Mouse (Mus musculus) CD4-positive, CD25-positive, alpha-beta regulatory T cell, adult 2 months (primary cell): ENCODE results near the gene Ralgapa1.

Experiments
- DNase-seq: peaks from one replicate; pipeline ENCODE4 v3.0.0-alpha.2; 2012; ENCODE audit warnings: low read depth, low spot score

Gene Ralgapa1

GRCm38 (mm10) chr12:55820661-55821314, at the start of gene Ralgapa1:
Gene Ralgapa1 (minus strand): TSS chr12:55821167.
- peak; percentile 99 for DNase-seq

- no peak for DNase-seq
These were observed 48.8 kb upstream of the Ralgapa1 start for GRCm38 (mm10) chr12:55869622-55870322.

- no peak for DNase-seq
These were observed 46.8 kb upstream of the Ralgapa1 start for GRCm38 (mm10) chr12:55867738-55868137.

- no peak for DNase-seq
These were observed 39.7 kb upstream of the Ralgapa1 start for GRCm38 (mm10) chr12:55860631-55861030.

GRCm38 (mm10) chr12:55859409-55860349, 38.7 kb upstream of the Ralgapa1 start:
- no peak for DNase-seq

- no peak for DNase-seq
These were observed 29.7 kb upstream of the Ralgapa1 start for GRCm38 (mm10) chr12:55850650-55851049.

GRCm38 (mm10) chr12:55847851-55848250, 26.9 kb upstream of the Ralgapa1 start:
- no peak for DNase-seq

- peak; percentile 65 for DNase-seq
These were observed 25.8 kb upstream of the Ralgapa1 start for GRCm38 (mm10) chr12:55846741-55847140.

- no peak for DNase-seq
These were observed 16.5 kb upstream of the Ralgapa1 start for GRCm38 (mm10) chr12:55837495-55837894.

GRCm38 (mm10) chr12:55836199-55836951, 15.4 kb upstream of the Ralgapa1 start, which contains the start of gene Brms1l:
Gene Brms1l (plus strand): TSS chr12:55836324.
- peak; percentile 98 for DNase-seq

- DNase-seq = no peak
These were observed 14.9 kb upstream of the Ralgapa1 start for GRCm38 (mm10) chr12:55835857-55836198.

- no peak for DNase-seq
These were observed 13.9 kb upstream of the Ralgapa1 start for GRCm38 (mm10) chr12:55834891-55835290.

- peak; percentile 33 for DNase-seq
These were observed 13.1 kb upstream of the Ralgapa1 start for GRCm38 (mm10) chr12:55833906-55834625.

- no peak for DNase-seq
These were observed 12.0 kb upstream of the Ralgapa1 start for GRCm38 (mm10) chr12:55832961-55833360.

GRCm38 (mm10) chr12:55831101-55831500, 10.1 kb upstream of the Ralgapa1 start:
- DNase-seq = peak; percentile 82

GRCm38 (mm10) chr12:55825537-55825936, 4.6 kb upstream of the Ralgapa1 start:
- peak; percentile 35 for DNase-seq

GRCm38 (mm10) chr12:55824027-55824426, 3.1 kb upstream of the Ralgapa1 start:
- DNase-seq = no peak

GRCm38 (mm10) chr12:55820119-55820660, 777 bp downstream of the Ralgapa1 start:
- peak; percentile 58 for DNase-seq

- no peak for DNase-seq
These were observed 4.5 kb downstream of the Ralgapa1 start for GRCm38 (mm10) chr12:55816488-55816887.

GRCm38 (mm10) chr12:55805035-55805434, 15.9 kb downstream of the Ralgapa1 start:
- DNase-seq = no peak
